Mouse (Mus musculus) kidney, embryonic 15.5 days (tissue): ENCODE results near the gene Hyal2. TPM values are rescaled to one million over a fixed set of nuclear protein-coding genes. Genes with fewer than 3 reads are reported as not detected.
A peak's percentile ranks its signal among the peaks of the same experiment; 100 is the strongest.

Experiments used
- ATAC-seq: fragments of 200-750 bp; cut with Nextera tagmentation; replicated peaks from 2 replicates; pipeline ENCODE4 v1.8.0; 2017; ENCODE audit warnings: moderate TSS enrichment; ENCODE audit not compliant: low FRiP score
- H3K27ac ChIP-seq: fragments of 300-500 bp; sonication (generic); 2 replicates; pipeline ENCODE4 v1.5.1; 2015; ENCODE audit warnings: mild to moderate bottlenecking, inconsistent platforms
- H3K27me3 ChIP-seq: fragments of 300-500 bp; sonication (generic); 2 replicates; pipeline ENCODE4 v1.6.1; 2015; ENCODE audit warnings: inconsistent platforms
- H3K36me3 ChIP-seq: fragments of 300-500 bp; sonication (generic); 2 replicates; pipeline ENCODE4 v1.6.1; 2015; ENCODE audit warnings: inconsistent platforms
- H3K4me1 ChIP-seq: fragments of 300-500 bp; sonication (generic); 2 replicates; pipeline ENCODE4 v1.6.1; 2015; ENCODE audit warnings: inconsistent platforms
- H3K4me2 ChIP-seq: fragments of 300-500 bp; sonication (generic); 2 replicates; pipeline ENCODE4 v1.6.1; 2015; ENCODE audit warnings: moderate library complexity, mild to moderate bottlenecking, inconsistent platforms
- H3K4me3 ChIP-seq: fragments of 300-500 bp; sonication (generic); replicated peaks from 2 replicates; pipeline ENCODE4 v1.5.1; 2015; ENCODE audit warnings: mild to moderate bottlenecking, inconsistent platforms
- H3K9ac ChIP-seq: fragments of 300-500 bp; sonication (generic); 2 replicates; pipeline ENCODE4 v1.6.1; 2015; ENCODE audit warnings: mild to moderate bottlenecking, inconsistent platforms
- H3K9me3 ChIP-seq: fragments of 300-500 bp; sonication (generic); replicated peaks from 2 replicates; pipeline ENCODE4 v1.6.1; 2016; ENCODE audit warnings: inconsistent platforms
- WGBS: fragments of 180-500 bp; shearing (Covaris S2); methylation state at CpG from one replicate; pipeline ENCODE4 v1.1.7; 2015; ENCODE audit warnings: mixed read lengths; 5-methylcytosine and 5-hydroxymethylcytosine counted together
- polyA plus RNA-seq: library from polyadenylated mRNA; unstranded; fragments of >200 nt; fragmentation: Nextera tagmentation; extraction: Ambion mirVana; gene quantifications from 2 replicates; pipeline ENCODE4 v1.2.1, GENCODE M21; 2015

The Hyal2 gene
- polyA plus RNA-seq, 1 experiment from 2014 or later = 117 TPM

DNA sequence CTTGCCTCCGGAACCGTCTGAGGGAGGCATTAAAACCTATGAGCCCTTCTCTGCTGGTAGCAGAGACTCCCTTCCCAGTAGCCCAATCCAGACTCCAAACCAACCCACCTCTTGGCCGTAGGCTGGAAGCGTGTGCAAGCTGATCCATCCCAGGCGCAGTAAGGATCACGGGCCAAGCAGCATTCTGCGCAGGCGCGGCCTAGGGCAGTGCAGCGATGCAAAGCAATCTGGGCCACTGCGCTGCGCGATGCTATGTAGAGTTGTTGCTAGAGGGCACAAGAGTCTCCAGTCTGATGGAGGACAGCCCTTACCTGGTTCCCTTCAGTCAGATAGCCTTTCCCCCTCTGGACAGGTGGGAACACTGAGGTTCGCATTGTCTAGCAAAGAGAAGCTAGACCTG lies 32.1 kb downstream of the Hyal2 start:
- no peak overlapping the region for H3K4me2 ChIP-seq
- 0 out of 2 replicates have a peak, but pooled peaks cover 3% of the 10 kb centered on the region for H3K27me3 ChIP-seq
- H3K9me3 ChIP-seq = no peaks in the 10 kb centered on the region
- peaks cover 37% of the 10 kb centered on the region for H3K4me1 ChIP-seq
- no peak for ATAC-seq
- WGBS = 66% methylated on average over 14 of the region's 14 CpGs
- H3K27ac ChIP-seq = no peak overlapping the region
- H3K4me3 ChIP-seq = no peak overlapping the region
- H3K9ac ChIP-seq = no peak overlapping the region
- H3K36me3 ChIP-seq = peaks cover 31% of the 10 kb centered on the region

DNA sequence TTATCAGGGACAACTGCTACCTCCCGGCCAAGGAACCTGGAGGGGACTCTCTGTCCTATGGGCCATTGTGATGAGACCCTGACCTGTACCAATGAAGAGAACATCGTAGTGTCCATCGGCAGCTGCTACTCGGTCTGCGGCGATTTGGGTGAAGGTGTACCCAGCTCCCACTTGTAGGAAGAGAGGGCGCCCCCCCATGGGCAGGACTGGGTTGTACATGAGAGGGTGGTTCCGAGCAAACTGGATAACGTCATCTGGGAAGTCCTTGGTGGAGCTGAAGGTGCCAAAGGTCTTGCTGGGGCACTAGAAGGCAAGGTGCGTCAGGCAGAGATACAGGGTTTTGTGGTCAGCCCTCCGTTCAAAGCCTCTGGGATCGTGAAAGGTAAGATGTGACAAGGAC lies 33.0 kb downstream of the Hyal2 start:
- H3K4me2 ChIP-seq = no peak overlapping the region
- 82% methylated on average over 12 of the region's 12 CpGs for WGBS
- no peak for ATAC-seq
- H3K27me3 ChIP-seq = 0 out of 2 replicates have a peak, but pooled peaks cover 3% of the 10 kb centered on the region
- peaks cover 46% of the 10 kb centered on the region for H3K4me1 ChIP-seq
- H3K4me3 ChIP-seq = no peak overlapping the region
- no peaks in the 10 kb centered on the region for H3K9me3 ChIP-seq
- H3K36me3 ChIP-seq = peaks cover 26% of the 10 kb centered on the region
- no peak overlapping the region for H3K27ac ChIP-seq
- H3K9ac ChIP-seq = no peak overlapping the region

DNA sequence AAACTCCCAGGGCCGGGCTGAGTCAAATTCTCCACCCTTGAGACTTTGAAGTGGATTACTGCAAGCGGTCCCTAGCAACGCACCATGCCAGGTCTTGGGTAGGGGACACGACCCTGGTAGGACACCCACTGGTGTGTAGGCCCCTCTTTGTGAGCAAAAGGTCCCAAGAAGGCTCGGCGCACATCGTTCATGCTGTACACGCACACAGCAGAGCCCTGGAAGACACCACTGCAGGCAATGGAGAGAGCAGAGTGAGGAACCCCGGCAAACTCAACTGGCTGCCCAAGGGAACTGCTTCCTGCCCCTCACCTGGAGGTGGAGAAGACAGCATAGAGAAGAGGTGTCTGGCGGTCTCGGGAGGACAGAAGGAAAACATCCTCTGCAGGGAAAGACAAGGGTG lies 33.5 kb downstream of the Hyal2 start:
- no peak overlapping the region for H3K4me2 ChIP-seq
- no peak for ATAC-seq
- H3K4me1 ChIP-seq = peaks cover 51% of the 10 kb centered on the region
- 86% methylated on average over 11 of the region's 11 CpGs for WGBS
- H3K27me3 ChIP-seq = 0 out of 2 replicates have a peak, but pooled peaks cover 3% of the 10 kb centered on the region
- H3K36me3 ChIP-seq = peaks cover 23% of the 10 kb centered on the region
- H3K4me3 ChIP-seq = no peak overlapping the region
- H3K9me3 ChIP-seq = no peaks in the 10 kb centered on the region
- H3K27ac ChIP-seq = no peak overlapping the region
- no peak overlapping the region for H3K9ac ChIP-seq

DNA sequence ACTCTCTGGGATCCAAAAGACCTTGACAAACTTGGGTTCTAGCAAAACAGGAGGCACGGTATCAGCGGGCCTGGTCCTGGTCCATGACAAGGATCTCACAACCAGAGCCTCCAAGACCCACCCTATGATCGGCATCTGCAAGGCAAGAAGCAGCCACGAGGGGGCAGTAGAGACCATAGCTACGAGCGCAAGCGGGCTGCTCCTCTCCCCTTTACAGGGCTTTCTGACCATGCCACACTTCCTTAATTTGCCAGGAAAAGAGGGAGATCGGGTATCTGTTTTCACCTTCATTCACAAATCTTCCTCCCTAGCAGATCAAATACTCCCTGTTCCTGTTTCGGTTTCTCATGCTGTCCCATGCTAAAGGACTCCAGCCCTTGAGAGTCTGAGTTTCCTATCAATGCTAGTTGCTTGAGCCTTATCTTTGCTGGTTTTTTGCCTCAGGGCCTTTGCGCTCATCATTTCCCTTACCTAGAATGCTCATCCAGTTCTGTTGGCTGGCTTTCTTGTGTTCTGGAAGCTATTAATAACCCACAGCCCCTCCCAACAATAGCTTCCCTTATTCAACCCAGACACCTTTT lies 34.4 kb downstream of the Hyal2 start:
- no peak overlapping the region for H3K9ac ChIP-seq
- ATAC-seq = peak; percentile 40

DNA sequence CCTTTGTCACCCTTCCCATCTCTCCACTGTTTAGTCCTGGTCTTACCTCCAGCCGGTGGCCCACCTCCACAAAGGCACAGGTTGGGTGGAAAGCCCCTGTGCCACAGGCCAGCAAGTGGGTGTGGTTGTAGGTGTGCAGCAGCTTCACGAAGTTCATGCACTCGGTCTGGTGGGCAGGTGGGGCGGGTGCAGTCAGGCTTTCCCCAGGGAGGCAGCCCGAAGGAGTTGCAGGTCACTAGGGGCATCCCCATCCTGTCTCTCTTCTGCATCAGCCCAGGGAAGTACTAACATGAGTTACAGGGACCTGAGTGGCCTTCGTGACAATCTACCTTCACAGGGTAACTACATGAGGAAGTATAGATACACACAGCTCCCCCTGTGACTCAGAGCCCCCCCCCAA lies 35.5 kb downstream of the Hyal2 start:
- Histone ChIP-seq H3K4me2 (no peak overlapping the region), H3K27me3 (0 out of 2 replicates have a peak, but pooled peaks cover 3% of the 10 kb centered on the region), H3K4me1 (peaks cover 71% of the 10 kb centered on the region), H3K9ac (no peak overlapping the region), H3K36me3 (peaks cover 21% of the 10 kb centered on the region), H3K27ac (no peak overlapping the region), H3K4me3 (no peak overlapping the region), H3K9me3 (no peaks in the 10 kb centered on the region)
- WGBS = 66% methylated on average over 6 of the region's 6 CpGs
- ATAC-seq = no peak

More for the DNA sequence above, 34.4 kb downstream of the Hyal2 start:
- no peaks in the 10 kb centered on the region for H3K9me3 ChIP-seq
- WGBS = 11% methylated on average over 10 of the region's 10 CpGs
- peak overlapping the region; percentile 20 for H3K4me2 ChIP-seq
- peaks cover 23% of the 10 kb centered on the region for H3K36me3 ChIP-seq
- no peak overlapping the region for H3K4me3 ChIP-seq
- 0 out of 2 replicates have a peak, but pooled peaks cover 3% of the 10 kb centered on the region for H3K27me3 ChIP-seq
- 0 out of 2 replicates have a peak overlapping the region, but pooled peaks have one; percentile 61 for H3K27ac ChIP-seq
- peaks cover 60% of the 10 kb centered on the region for H3K4me1 ChIP-seq

DNA sequence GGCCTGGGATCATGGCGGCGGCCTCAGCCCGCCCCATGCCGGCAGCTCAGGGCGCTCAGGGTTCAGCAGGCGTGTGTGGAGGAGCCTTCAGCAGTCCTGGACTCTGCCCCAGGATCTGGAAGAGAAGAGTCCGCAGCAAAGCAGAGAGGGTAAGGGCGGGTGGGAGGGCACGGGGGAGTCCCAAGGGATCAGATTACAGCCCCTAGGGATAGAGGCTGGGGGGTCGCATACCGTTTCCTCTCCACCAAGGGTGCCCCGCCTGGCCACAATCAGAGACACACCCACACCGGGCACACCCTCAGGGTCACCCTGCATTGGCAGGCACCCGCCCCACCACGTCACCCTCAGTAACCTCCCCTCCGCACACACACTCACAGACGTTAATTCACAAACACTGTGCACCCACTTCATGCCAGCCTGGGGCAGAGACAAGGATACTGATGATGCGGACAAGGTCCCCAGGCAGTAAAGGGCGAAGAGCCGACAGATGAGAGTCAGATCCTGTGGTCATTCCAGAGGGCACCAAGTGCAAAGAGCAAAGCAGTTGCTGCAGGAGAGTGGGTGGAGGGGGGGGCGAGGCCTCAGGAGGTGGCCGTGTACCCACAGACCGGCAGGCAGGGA lies 37.4 kb downstream of the Hyal2 start:
- H3K36me3 ChIP-seq = peaks cover 11% of the 10 kb centered on the region
- H3K4me1 ChIP-seq = peaks cover 84% of the 10 kb centered on the region
- H3K27me3 ChIP-seq = 0 out of 2 replicates have a peak, but pooled peaks cover 3% of the 10 kb centered on the region
- peak overlapping the region; percentile 94 for H3K27ac ChIP-seq
- H3K9ac ChIP-seq = peak overlapping the region; percentile 51
- H3K4me2 ChIP-seq = peak overlapping the region; percentile 60
- 24% methylated on average over 23 of the region's 23 CpGs for WGBS
- H3K9me3 ChIP-seq = no peaks in the 10 kb centered on the region
- peak; percentile 63 for ATAC-seq
- H3K4me3 ChIP-seq = peak overlapping the region; percentile 41

DNA sequence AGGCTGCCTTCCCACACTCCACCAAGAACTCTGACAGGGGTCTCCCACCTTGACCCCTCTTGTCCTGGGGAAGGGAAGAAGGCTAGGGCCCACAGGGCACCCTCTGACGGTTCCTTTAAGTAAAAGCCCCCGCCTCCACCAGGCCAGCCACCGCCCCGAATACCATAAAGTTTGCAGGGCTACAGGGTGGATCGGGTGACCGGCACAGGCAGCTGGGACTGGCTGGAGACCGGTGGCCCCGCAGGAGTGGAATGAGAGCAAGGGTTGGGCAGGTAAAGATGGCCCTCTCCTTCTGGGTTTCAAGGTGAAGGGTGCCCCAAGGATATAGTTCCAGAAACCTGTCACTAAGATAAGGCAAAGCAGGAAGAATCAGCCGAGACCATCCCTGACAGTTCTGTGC lies 38.8 kb downstream of the Hyal2 start:
- 8% methylated on average over 9 of the region's 9 CpGs for WGBS
- Histone ChIP-seq H3K27ac (peak overlapping the region; percentile 94), H3K9ac (0 out of 2 replicates have a peak overlapping the region, but pooled peaks have one; percentile 15), H3K36me3 (0 out of 2 replicates have a peak, but pooled peaks cover under 1% of the 10 kb centered on the region), H3K4me3 (peak overlapping the region; percentile 25), H3K27me3 (no peaks in the 10 kb centered on the region), H3K4me2 (peak overlapping the region; percentile 45), H3K4me1 (peaks cover 90% of the 10 kb centered on the region), H3K9me3 (no peaks in the 10 kb centered on the region)
- ATAC-seq = peak; percentile 47

DNA sequence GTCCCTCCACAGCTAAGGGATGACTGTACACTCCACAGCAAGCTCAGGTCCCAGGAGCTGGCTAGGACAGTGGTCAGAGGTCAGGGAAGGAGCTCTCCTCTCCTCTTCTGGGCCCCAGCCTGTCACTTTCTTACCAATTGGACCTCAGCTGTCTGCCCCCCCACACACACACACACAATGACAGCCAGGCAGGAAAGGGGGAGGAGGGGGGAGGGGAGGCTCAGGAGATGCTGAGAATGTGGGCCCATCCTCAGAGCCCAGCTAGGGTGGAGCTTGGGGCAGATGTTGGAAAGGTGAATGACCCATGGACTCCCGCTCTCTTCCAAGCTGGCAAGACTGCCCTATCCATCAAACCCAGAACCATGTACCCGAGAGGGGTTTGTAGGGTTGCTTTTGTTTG lies 39.3 kb downstream of the Hyal2 start:
- Histone ChIP-seq H3K9me3 (no peaks in the 10 kb centered on the region), H3K36me3 (no peaks in the 10 kb centered on the region), H3K4me2 (peak overlapping the region; percentile 45), H3K9ac (0 out of 2 replicates have a peak overlapping the region, but pooled peaks have one; percentile 15), H3K4me1 (peaks cover 90% of the 10 kb centered on the region), H3K27me3 (no peaks in the 10 kb centered on the region), H3K4me3 (peak overlapping the region; percentile 25), H3K27ac (peak overlapping the region; percentile 94)
- no peak for ATAC-seq
- 59% methylated on average over 2 of the region's 2 CpGs for WGBS

DNA sequence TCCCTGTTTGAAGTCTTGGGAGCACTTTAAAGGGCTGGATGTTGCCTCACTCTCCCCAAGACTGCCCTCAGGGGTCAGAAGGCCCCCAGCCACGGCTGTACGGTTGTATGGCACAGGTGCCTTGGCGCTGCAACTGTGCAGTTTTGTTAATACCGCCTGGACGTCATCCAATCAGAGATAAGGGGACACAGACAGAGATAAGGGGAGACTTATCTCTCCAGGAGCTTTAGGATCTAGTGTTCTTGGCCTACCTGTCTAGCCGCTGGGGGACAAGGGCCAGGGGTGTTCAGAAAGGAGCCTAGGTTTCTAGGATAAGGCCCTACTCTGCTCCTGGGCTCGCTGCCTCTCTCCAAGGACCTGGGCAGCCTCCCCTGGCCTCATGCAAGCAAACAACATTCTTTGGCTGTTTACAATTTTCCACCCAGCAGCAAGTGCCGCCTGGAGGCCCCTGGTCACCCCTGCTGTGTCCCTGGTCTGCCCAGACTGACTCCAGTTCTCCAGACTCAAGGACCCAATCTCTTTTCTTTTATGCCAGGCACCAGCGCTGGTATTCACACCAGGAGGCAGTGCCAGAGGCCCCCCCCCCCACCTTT lies 40.0 kb downstream of the Hyal2 start:
- Histone ChIP-seq H3K27ac (peak overlapping the region; percentile 94), H3K36me3 (no peaks in the 10 kb centered on the region), H3K4me1 (peaks cover 89% of the 10 kb centered on the region), H3K9ac (peak overlapping the region; percentile 26; the same call in 1 of the 2 replicates), H3K4me2 (peak overlapping the region; percentile 45; the same call in 1 of the 2 replicates), H3K4me3 (peak overlapping the region; percentile 25; the same call in 1 of the 2 replicates), H3K9me3 (no peaks in the 10 kb centered on the region), H3K27me3 (no peaks in the 10 kb centered on the region)
- no peak for ATAC-seq
- 59% methylated on average over 9 of the region's 9 CpGs for WGBS

DNA sequence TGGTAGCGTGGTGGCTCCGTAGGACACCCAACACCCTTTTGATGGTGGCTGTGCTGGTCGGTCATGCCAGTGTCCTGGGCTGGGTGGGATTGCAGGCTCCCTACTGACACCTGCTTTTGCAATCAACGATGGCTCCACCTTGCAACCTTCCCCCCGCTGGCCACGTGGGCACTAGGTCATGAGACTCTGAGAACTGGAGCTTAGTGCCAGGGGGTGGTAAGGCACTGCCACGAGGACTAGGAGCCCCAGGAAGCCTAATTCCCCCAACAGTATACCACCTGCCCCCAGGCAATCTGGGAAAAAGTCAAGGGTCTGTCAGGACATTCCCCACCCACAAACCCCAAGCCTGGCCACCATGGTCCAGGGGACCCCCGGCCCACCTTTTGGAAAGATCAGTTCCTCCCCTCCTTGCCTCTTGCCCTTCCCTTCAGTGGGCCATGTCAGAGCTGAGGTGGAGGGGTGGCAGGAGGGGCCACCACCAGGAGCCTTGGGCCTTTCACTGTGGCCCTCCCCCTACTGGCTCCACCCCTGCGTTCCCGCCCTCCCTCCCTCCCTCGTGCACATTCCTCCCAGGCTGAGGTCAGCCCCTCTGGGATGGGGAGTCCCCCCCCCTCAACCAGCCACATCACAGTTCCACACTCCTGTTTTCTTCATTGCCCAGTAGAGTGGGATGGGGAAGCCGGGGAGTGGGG lies 41.1 kb downstream of the Hyal2 start, which contains the start of gene Sema3b:
Gene Sema3b (minus strand): TSS at position 489 of the 692 bp plus-strand sequence.
- H3K9ac ChIP-seq = 0 out of 2 replicates have a peak within 1 kb of the TSS, but pooled peaks have one; percentile 26
- ATAC-seq = no peak
- 43% methylated on average over 12 of the region's 12 CpGs for WGBS

DNA sequence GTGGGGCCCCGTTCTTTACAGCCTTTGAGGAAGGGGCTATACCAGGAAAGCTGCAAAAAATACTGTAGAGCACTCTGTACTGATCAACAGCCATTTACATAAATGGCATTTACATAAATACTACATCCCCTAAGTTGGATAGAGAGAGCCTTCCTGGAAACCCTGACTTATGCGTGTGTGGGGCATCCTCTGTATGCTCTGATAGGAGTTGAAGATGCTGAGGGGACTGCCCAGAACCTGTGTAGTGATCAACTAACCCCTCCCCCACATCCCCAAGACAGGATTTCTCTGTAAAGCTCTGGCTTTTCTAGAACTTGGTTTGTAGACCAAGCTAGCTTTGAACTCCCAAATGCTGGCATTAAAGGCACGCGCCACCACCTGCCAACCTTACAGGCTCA lies 41.7 kb downstream of the Hyal2 start:
- H3K27me3 ChIP-seq = no peaks in the 10 kb centered on the region
- peak overlapping the region; percentile 8; the same call in 1 of the 2 replicates for H3K4me2 ChIP-seq
- H3K9me3 ChIP-seq = no peaks in the 10 kb centered on the region
- no peak overlapping the region for H3K9ac ChIP-seq
- no peak overlapping the region for H3K4me3 ChIP-seq
- 67% methylated on average over 4 of the region's 4 CpGs for WGBS
- H3K36me3 ChIP-seq = peaks cover 10% of the 10 kb centered on the region
- peaks cover 83% of the 10 kb centered on the region for H3K4me1 ChIP-seq
- no peak for ATAC-seq
- peak overlapping the region; percentile 45; the same call in 1 of the 2 replicates for H3K27ac ChIP-seq

More for the DNA sequence above, 41.1 kb downstream of the Hyal2 start, which contains the start of gene Sema3b:
- Histone ChIP-seq H3K36me3 (peaks cover 4% of the 10 kb centered on the region), H3K27me3 (no peaks in the 10 kb centered on the region), H3K4me1 (peaks cover 85% of the 10 kb centered on the region), H3K4me2 (peak within 1 kb of the TSS; percentile 8; the same call in 1 of the 2 replicates), H3K9me3 (no peaks in the 10 kb centered on the region), H3K4me3 (no peak within 1 kb of the TSS), H3K27ac (peak within 1 kb of the TSS; percentile 94)
